Mouse (Mus musculus): ENCODE measurements around the gene Atg4b.
"Not testable (repeated sequence)": the region's sequence is repeated elsewhere in the genome, so short reads cannot be mapped to it uniquely, and the experiment has no call there.

Gene Atg4b

DNA sequence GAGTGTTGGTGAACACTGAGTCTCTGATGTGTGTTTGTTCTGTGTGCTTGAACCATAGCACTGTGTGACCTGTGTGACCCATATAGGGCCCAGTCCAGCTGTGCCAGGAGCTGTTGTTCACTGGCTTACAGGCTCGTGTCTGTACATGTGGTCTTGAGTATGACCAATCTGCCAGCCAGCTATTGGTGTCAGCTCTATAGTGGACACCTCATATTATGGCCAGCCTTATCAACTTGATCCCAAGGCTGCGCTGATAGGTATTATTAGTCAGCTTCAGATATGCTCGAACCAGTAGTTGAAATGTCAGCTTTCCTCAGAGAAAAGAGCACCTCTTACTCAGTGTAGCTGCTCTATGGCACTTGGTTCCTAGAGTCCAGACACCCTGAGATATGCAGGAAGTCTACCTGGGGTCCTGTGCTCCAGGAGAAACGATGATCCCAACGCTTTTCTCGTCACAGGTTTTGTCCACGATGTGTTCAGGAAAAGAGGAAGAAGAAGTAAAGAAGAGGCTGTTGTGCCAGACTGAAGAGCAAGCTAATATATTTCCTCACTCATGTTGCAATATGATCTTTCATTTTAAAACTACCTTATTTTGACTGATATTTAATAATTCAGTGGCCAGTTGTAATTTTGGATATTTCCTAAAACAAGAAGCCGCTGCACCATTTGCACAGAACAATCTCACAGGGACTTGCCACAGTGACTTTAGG lies 66.7 kb downstream of the Atg4b start:
- no peak for DNase-seq (ENCODE audit: low read depth, low spot score)

DNA sequence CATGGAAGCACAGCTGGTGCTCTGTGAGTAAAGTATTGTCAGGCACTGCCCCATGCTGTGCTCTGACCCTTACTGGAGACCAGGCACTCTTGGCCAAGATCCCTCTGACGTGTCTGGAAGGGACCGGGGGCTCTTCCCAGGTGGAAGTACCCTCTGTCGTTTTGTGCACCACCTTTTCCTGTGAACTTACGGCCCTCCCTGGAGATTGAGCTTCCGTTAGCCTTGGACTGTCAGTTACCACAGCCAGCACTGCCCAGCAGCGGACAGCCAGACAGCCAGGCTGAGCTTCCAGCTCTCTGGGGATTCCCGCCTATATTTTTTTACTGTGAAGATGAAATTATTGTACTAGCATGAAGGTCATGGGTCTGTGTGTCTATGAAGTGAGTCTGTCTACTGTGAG lies 67.4 kb downstream of the Atg4b start:
- no peak for DNase-seq (ENCODE audit: low read depth, low spot score)

DNA sequence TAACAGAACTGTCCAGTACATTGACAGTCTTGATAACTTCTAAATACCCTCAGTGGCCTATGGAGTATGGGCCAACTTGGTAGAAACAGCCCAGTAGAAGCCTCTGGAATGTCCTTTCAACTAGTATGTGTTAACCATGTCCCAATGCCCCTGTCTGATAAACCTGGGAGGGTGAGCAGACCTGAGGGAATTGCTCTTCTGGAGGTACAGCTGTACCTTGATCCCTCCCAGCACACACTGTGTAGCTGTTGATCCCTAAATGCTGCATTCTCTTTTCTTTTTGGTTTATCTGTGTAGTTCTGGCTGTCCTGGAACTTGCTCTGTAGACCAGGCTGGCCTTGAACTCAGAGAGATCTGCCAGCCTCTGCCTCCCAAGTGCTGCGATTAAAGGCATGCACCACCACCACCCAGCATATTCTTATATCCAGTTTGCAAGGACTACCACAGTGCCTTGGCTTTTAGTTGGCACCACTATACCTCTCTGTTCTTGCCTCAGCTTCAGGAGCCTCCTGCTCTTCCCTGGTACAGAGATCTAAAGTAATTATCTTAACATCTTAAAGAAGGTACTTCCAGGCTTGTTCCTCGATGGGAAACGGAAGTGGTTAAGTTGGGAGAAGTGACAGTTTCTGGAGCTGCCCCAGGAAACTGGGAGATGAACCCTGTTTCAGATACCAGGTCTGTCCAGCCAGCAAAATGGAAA lies 72.6 kb downstream of the Atg4b start:
- DNase-seq (ENCODE audit: low read depth, low spot score) = no peak

DNA sequence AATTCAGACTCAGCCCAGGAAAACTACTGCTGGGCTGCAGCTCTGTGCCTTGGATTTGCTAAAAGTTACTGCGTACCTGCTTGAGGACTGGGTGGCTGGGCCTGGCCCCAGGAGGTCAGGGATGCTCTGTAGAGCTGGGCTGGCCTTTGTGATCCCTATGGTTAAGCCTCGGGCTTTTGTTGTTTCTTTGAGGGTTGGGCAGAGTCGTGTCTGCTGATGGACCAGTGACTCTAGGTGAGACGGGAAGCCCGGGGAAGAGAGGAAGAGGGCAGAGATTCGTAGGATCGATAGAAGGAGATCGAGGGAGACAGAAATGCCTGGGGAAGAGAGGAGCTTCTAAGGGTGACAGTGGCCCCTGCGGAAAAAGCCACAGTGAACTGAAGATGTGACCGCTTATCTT lies 73.3 kb downstream of the Atg4b start, which contains the start of gene D2hgdh:
Gene D2hgdh (plus strand): TSS at position 301 of the 400 bp plus-strand sequence.
- peak; percentile 10 for DNase-seq (ENCODE audit: low read depth, low spot score)

DNA sequence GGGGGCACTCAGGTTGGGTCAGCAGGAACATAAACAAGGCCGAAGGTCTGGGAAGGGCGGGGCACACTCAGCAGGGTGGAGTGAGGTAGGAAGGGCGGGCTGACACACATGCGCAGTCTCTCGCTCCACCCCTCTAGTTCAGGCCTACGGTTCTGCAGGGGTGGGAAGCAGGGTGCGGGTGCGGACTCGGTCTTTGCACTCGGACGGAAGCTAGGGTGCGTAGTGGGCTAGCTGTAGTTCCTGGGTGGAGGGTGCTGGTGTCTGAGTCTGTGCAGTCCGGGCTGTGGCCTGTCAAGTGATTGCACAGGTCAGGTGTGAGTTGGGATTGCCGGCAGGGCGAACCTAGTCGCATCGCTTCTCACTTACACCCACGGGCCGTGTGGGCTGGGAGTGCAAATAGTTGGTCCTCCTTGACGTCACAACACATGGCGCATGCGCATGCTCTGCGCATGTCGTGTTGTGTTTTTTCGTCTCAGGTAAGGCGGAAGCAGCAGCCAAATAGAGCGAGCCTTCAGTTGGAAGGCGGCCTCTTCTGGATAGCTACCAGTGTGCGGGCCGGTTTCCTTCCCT lies 73.9 kb downstream of the Atg4b start:
- DNase-seq (ENCODE audit: low read depth, low spot score) = peak; percentile 98

DNA sequence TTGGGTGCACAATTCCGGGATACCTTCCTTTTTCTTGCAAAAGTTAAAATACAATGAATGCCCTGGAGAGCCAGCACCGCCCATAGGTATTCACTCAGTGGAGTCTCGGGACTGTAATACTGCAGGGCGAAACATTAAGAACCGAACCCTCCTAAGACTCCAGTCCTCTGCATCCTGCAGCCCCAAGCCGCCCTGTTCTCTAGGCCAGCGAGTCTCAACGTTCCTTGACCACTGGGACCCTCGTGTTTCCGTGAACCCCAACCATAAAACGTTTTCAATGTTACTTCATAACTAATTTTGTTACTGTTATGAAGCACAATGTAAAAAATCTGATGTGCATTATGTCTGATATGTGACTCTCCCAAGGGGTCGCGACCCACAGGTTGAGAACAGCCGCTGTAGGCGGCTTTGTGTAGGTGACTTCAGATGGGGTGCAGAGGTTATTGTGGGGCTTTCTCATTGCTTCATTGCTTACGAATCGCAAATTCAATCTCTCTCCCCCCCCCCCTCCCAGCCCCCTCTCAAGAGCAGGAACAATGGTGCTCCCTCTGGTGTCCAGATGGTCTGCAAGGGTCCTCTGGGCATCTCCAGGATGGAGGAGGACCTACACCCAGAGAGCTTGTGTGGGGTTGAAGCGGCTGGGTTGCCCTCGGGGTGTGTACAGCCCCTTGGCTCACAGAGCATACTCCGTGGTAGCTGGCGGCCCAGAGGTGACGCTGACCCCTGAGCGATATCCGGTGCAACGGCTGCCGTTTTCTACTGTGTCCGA lies 74.7 kb downstream of the Atg4b start:
- no peak for DNase-seq (ENCODE audit: low read depth, low spot score)

DNA sequence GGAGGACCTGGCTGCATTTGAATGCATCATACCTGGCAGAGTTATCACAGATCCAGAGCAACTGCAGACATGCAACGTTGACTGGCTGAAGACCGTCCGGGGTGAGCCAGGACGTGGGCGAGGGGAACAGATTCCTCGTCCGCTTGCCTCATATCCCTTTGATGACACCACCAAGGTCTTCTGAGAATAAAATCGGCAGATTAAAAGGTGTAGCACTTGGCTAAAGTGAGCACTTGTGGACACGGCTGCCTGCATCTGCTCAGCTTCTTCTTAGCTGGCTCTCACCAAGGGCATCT lies 75.2 kb downstream of the Atg4b start:
- no peak for DNase-seq (ENCODE audit: low read depth, low spot score)

DNA sequence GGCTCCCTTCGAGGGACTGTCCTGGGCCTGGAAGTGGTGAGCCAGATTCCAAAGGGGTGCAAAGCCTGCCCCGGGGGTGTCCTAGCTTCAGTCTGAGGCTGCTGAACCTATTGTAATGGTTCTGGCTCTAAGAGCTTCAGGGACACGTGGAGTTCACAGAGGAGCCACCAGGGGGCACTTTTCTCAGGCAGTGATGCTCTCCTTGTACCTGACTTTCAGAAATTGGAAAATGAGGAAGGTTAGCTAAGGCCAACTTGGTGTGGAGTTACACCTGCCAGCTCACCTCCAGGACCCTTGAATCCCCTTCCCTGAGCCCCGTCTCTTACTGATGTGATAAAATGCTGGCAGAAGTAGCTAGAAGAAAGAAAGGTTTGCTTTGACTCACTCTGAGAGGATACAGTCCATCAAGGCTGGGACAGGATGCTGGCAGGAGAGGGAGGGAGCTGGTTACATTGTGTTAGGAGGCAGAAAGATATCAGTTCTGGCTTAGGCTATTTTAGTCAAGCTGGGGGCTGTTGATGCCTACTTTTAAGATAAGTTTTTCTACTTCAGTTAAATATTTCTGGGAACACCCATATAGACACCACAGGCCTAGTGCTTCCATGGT lies 81.6 kb downstream of the Atg4b start:
- DNase-seq (ENCODE audit: low read depth, low spot score) = peak; percentile 1

DNA sequence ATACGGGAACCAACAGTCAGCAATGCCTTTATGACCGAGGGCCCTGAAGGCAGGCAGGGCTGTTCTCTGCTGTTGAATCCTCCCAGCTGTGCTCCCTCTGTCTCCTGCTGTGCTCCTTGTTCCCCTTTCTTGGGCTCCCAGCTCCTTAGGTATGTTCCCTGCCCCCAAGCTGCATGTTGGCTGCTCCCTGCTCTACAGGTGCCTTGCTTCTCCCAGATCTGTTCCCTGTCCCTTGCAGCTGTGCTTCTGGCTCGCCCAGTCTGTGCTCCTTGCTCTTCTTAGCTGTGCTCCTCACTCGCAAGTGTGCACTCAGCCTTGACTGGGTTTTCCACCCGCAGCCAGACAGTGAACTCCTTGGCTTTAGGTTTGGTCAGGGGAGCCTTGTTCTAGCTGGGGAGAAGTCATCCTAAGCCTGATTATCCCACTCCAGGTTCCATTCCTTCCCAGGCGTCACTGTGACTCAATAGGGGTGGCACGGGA lies 83.4 kb downstream of the Atg4b start:
- DNase-seq (ENCODE audit: low read depth, low spot score) = peak; percentile 6

DNA sequence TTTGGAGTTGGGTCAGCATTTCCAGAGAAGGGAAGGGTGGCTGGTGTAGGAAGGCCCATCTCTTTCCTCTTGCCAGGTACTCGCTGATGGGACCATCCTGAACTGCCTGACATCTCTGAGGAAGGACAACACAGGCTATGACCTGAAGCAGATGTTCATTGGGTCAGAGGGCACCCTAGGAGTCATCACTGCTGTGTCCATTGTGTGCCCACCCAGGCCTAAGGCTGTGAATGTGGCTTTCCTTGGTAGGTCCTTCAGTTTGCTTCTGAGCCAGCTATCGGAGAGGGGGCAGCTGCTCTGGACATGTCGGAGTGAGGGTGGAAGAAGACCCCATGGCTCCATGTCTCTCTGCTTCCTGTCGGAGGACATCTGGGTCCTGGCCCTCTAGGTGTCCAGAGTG lies 83.9 kb downstream of the Atg4b start:
- peak; percentile 0 for DNase-seq (ENCODE audit: low read depth, low spot score)

DNA sequence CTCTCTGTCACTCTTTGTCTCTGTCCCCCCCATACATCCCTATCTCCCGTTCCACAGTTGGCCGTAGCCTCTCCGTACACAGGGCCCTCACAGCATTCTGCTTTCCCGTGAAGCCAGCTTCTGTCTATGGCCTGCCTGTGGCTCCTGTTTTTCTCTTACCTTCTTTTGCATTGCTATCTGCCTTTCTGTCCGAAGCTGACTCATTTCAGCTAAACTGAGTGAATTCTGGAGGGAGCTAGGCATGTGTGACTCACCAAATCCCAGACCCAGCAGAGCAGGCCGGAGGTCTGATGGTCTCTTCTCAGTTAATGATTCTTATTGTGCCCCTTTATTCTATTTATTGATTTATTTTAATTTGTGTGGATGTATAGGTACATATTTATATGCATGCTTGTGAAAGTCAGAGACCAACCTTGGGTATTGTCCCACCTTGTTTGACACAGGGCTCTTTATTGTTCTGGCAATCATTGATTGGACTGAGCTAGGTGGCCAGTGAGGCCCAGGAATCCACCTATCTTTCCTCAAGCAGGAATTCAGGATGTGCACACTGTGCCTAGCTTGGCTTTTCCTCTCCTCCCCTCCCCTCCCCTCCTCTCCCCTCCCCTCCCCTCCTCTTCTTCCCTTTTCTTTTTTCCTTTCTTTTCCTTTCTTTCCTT lies 84.7 kb downstream of the Atg4b start:
- peak; percentile 0 for DNase-seq (ENCODE audit: low read depth, low spot score)

DNA sequence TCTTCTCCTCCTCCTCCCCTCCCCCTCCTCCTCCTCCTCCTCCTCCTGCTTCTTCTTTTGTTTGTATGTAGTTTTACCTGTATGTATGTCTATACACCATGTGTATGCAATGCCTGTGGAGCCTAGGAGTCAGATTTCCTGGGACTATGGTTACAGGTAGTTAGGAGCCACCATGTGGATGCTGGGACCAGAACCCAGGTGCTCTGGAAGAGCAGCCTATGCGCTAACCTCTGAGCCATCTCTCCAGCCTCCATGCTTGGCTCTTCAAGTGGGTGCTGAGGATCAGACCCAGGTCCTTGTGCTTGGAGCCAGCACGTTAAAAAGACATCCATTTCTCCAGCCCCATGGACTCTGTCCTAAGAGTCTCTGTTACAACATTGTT lies 85.2 kb downstream of the Atg4b start:
- DNase-seq (ENCODE audit: low read depth, low spot score) = peak; percentile 0

DNA sequence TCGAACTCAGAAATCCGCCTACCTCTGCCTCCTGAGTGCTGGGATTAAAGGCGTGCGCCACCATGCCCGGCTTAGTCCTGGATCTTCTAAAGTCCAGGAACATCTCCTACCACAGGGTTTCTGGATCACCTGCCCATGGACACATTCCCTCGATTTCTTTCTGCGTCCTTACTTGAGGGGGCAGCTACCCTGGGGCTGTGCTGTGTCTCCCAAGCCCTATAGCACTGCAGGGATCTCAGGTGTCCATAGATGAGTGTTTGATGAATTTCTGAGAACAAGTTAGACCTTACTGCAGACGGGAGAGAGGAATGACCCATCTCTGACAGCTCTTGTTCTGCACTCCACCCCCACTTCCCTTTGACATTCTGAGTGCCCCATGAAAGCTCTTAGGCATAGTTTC lies 86.0 kb downstream of the Atg4b start:
- DNase-seq (ENCODE audit: low read depth, low spot score) = peak; percentile 0

DNA sequence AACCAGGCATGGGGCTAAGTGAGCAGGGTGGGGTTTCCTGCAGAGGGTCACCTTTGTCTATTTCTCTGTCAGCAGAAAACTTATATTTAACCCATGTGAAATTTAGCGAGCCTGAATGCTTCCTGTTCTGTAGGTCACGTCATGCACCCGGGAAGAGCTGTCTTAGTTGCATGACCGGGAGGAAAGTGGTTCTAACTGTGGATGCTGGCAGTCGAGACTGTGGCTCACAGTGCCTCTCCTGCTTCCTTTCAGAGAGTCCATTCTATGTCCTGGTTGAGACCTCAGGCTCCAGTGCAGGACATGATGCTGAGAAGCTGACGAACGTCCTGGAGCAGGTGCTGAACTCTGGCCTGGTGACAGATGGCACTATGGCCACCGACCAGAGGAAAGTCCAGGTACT lies 87.3 kb downstream of the Atg4b start:
- DNase-seq (ENCODE audit: low read depth, low spot score) = not testable (repeated sequence)

Data from R1 (cell line).